Mouse (Mus musculus): ENCODE measurements around the gene Gm20422. TPM values are rescaled to one million over a fixed set of nuclear protein-coding genes. Genes with fewer than 3 reads are reported as not detected.
A peak's percentile ranks its signal among the peaks of the same experiment; 100 is the strongest.

The Gm20422 gene
- polyA plus RNA-seq, 1 experiment from 2014 or later = 0.79 TPM

- Histone ChIP-seq H3K9me3 (replicated peaks; ENCODE audit: control insufficient read depth, low read length) (no peaks in the 10 kb centered on the region), H3K27me3 (ENCODE audit: control insufficient read depth, insufficient read depth, low read depth, low read length) (no peaks in the 10 kb centered on the region), H3K9ac (ENCODE audit: low read depth, low read length) (peak overlapping the region; percentile 1; the same call in 1 of the 2 replicates), H3K4me1 (ENCODE audit: control insufficient read depth, low read depth, low read length) (peaks cover 23% of the 10 kb centered on the region), H3K4me2 (ENCODE audit: low read depth, low read length) (peak overlapping the region; percentile 79), H3K27ac (ENCODE audit: low read length) (no peak overlapping the region; the same call in 1 of the 2 replicates), H3K36me3 (ENCODE audit: control insufficient read depth, insufficient read depth) (peaks cover 13% of the 10 kb centered on the region), H3K4me3 (ENCODE audit: low read depth, low read length) (peak overlapping the region; percentile 100)
- ATAC-seq (ENCODE audit: low read depth) = no peak
- 43% methylated on average over 5 of the region's 5 CpGs for WGBS (ENCODE audit: insufficient replicate concordance)
These were observed 15.0 kb upstream of the Gm20422 start for GRCm38 (mm10) chr8:69789731-69790130.

- Histone ChIP-seq H3K4me3 (ENCODE audit: low read depth, low read length) (no peak overlapping the region), H3K9ac (ENCODE audit: low read depth, low read length) (no peak overlapping the region), H3K36me3 (ENCODE audit: control insufficient read depth, insufficient read depth) (peaks cover 7% of the 10 kb centered on the region), H3K9me3 (replicated peaks; ENCODE audit: control insufficient read depth, low read length) (no peaks in the 10 kb centered on the region), H3K27ac (ENCODE audit: low read length) (no peak overlapping the region), H3K4me2 (ENCODE audit: low read depth, low read length) (no peak overlapping the region), H3K4me1 (ENCODE audit: control insufficient read depth, low read depth, low read length) (peaks cover 23% of the 10 kb centered on the region), H3K27me3 (ENCODE audit: control insufficient read depth, insufficient read depth, low read depth, low read length) (no peaks in the 10 kb centered on the region)
- no peak for ATAC-seq (ENCODE audit: low read depth)
- 34% methylated on average over 5 of the region's 5 CpGs for WGBS (ENCODE audit: insufficient replicate concordance)
These were observed 14.4 kb upstream of the Gm20422 start for GRCm38 (mm10) chr8:69789105-69789504.

- no peaks in the 10 kb centered on the region for H3K27me3 ChIP-seq (ENCODE audit: control insufficient read depth, insufficient read depth, low read depth, low read length)
- peaks cover 21% of the 10 kb centered on the region for H3K4me1 ChIP-seq (ENCODE audit: control insufficient read depth, low read depth, low read length)
- H3K4me2 ChIP-seq (ENCODE audit: low read depth, low read length) = no peak overlapping the region
- H3K27ac ChIP-seq (ENCODE audit: low read length) = no peak overlapping the region
- H3K4me3 ChIP-seq (ENCODE audit: low read depth, low read length) = no peak overlapping the region
- 68% methylated on average over 8 of the region's 12 CpGs for WGBS (ENCODE audit: insufficient replicate concordance)
- H3K36me3 ChIP-seq (ENCODE audit: control insufficient read depth, insufficient read depth) = no peaks in the 10 kb centered on the region
- no peaks in the 10 kb centered on the region for H3K9me3 ChIP-seq (replicated peaks; ENCODE audit: control insufficient read depth, low read length)
- no peak overlapping the region for H3K9ac ChIP-seq (ENCODE audit: low read depth, low read length)
- ATAC-seq (ENCODE audit: low read depth) = no peak
These were observed 2.4 kb upstream of the Gm20422 start for GRCm38 (mm10) chr8:69777111-69777510.

DNA sequence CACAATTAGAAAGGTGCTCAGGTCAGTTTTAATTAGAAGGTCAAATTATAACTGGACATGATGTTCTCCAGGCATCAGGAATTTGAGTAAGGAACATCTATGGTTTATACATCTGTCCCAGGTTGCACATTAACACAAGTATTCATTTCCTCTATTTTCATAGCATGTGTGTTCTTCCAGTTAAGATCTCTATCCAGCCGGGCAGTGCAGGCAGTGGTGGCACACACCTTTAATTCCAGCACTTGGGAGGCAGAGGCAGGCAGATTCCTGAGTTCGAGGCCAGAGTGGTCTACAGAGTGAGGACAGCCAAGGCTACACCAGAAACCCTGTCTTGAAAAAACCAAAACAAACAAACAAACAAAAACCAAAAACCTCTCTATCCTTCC is 456 bp upstream of the Gm20422 start:
- H3K4me3 ChIP-seq (ENCODE audit: low read depth, low read length) = peak overlapping the region; percentile 81
- H3K4me1 ChIP-seq (ENCODE audit: control insufficient read depth, low read depth, low read length) = peaks cover 25% of the 10 kb centered on the region
- H3K4me2 ChIP-seq (ENCODE audit: low read depth, low read length) = peak overlapping the region; percentile 80
- no peaks in the 10 kb centered on the region for H3K27me3 ChIP-seq (ENCODE audit: control insufficient read depth, insufficient read depth, low read depth, low read length)
- H3K27ac ChIP-seq (ENCODE audit: low read length) = peak overlapping the region; percentile 99; the same call in 1 of the 2 replicates
- no peak for ATAC-seq (ENCODE audit: low read depth)
- peak overlapping the region; percentile 24 for H3K9ac ChIP-seq (ENCODE audit: low read depth, low read length)
- no peaks in the 10 kb centered on the region for H3K36me3 ChIP-seq (ENCODE audit: control insufficient read depth, insufficient read depth)
- 31% methylated on average over 2 of the region's 2 CpGs for WGBS (ENCODE audit: insufficient replicate concordance)
- H3K9me3 ChIP-seq (replicated peaks; ENCODE audit: control insufficient read depth, low read length) = no peaks in the 10 kb centered on the region

DNA sequence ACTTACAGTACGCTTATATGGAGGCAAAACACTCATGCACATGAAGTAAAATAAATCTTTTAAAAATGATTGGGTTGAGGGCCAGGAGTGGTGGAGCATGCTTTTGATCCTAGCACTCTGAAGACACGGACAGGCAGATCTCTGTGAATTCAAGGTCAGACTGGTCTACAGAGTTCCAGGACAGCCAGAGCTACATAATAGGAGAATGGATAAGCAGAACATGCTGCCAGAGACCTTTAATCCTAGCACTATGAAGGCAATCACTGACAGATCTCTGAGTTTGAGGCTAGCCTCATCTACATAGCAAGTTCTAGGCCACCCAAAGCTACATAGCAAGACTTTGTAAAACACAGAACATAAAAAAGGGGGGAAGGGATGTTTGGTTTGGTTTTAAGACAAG is 2.6 kb downstream of the Gm20422 start:
- 75% methylated on average over 2 of the region's 2 CpGs for WGBS (ENCODE audit: insufficient replicate concordance)
- no peaks in the 10 kb centered on the region for H3K27me3 ChIP-seq (ENCODE audit: control insufficient read depth, insufficient read depth, low read depth, low read length)
- H3K36me3 ChIP-seq (ENCODE audit: control insufficient read depth, insufficient read depth) = peaks cover 21% of the 10 kb centered on the region
- no peak overlapping the region for H3K4me3 ChIP-seq (ENCODE audit: low read depth, low read length)
- no peak overlapping the region for H3K27ac ChIP-seq (ENCODE audit: low read length)
- H3K9ac ChIP-seq (ENCODE audit: low read depth, low read length) = no peak overlapping the region
- no peak for ATAC-seq (ENCODE audit: low read depth)
- no peak overlapping the region for H3K4me2 ChIP-seq (ENCODE audit: low read depth, low read length)
- H3K9me3 ChIP-seq (replicated peaks; ENCODE audit: control insufficient read depth, low read length) = no peaks in the 10 kb centered on the region; the same call in 1 of the 2 replicates
- H3K4me1 ChIP-seq (ENCODE audit: control insufficient read depth, low read depth, low read length) = peaks cover 25% of the 10 kb centered on the region

DNA sequence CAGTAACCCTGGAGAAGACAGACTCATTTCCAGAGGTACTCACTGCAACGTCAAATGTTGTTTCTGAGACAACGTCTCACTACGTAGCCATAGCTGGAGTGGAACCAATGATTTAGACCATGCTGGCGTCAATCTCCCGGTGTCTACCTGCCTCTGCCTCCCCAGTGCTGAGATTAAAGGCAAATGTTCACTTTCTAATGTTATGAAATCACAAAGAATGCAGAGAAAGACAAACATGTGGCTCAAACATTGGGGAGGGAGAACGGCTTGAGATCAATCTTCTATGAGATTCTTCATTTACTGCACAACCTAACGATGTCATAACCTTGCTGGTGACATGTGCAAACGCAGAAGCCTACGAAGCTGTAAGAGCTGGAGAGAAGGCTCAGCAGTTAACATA is 3.5 kb downstream of the Gm20422 start:
- no peak overlapping the region for H3K9ac ChIP-seq (ENCODE audit: low read depth, low read length)
- H3K27ac ChIP-seq (ENCODE audit: low read length) = no peak overlapping the region
- no peaks in the 10 kb centered on the region; the same call in 1 of the 2 replicates for H3K9me3 ChIP-seq (replicated peaks; ENCODE audit: control insufficient read depth, low read length)
- no peak for ATAC-seq (ENCODE audit: low read depth)
- 73% methylated on average over 9 of the region's 9 CpGs for WGBS (ENCODE audit: insufficient replicate concordance)
- peaks cover 30% of the 10 kb centered on the region for H3K36me3 ChIP-seq (ENCODE audit: control insufficient read depth, insufficient read depth)
- H3K4me3 ChIP-seq (ENCODE audit: low read depth, low read length) = no peak overlapping the region
- H3K4me1 ChIP-seq (ENCODE audit: control insufficient read depth, low read depth, low read length) = peaks cover 25% of the 10 kb centered on the region
- no peak overlapping the region for H3K4me2 ChIP-seq (ENCODE audit: low read depth, low read length)
- no peaks in the 10 kb centered on the region for H3K27me3 ChIP-seq (ENCODE audit: control insufficient read depth, insufficient read depth, low read depth, low read length)

DNA sequence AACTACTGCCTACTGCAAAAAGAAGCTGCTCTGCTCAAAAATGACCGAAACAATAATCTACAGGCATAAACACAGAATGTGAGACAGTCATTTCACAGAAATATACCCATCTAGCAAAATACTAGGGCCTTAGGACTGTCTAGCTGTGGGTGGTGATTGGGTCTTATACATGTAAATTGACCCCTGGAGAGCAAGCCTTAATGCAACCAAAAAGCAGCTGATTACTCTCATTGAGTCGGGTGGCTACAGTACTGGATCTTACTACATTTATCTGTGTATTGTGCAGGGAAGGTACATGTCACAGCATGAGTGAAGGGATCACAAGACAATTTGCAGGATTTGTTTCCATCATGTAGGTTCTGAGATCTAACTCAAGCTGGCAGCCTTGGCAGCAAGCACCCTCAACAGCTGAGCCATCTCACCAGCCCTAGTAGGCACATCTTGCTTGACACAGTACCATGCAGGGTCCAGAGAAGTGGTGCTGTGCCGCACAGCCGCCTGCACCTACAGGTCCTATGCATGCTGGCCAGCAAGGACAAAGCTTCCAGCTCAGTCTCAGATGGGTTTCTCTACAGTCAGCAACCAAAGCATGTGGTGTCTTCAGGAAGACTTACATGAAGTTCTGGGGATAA is 12.8 kb downstream of the Gm20422 start:
- Histone ChIP-seq H3K27ac (ENCODE audit: low read length) (no peak overlapping the region), H3K4me2 (ENCODE audit: low read depth, low read length) (no peak overlapping the region), H3K4me1 (ENCODE audit: control insufficient read depth, low read depth, low read length) (no peaks in the 10 kb centered on the region), H3K27me3 (ENCODE audit: control insufficient read depth, insufficient read depth, low read depth, low read length) (no peaks in the 10 kb centered on the region), H3K9me3 (replicated peaks; ENCODE audit: control insufficient read depth, low read length) (no peaks in the 10 kb centered on the region), H3K36me3 (ENCODE audit: control insufficient read depth, insufficient read depth) (peaks cover 37% of the 10 kb centered on the region), H3K9ac (ENCODE audit: low read depth, low read length) (no peak overlapping the region), H3K4me3 (ENCODE audit: low read depth, low read length) (no peak overlapping the region)
- ATAC-seq (ENCODE audit: low read depth) = no peak
- WGBS (ENCODE audit: insufficient replicate concordance) = 86% methylated on average over 4 of the region's 4 CpGs

- WGBS (ENCODE audit: insufficient replicate concordance) = 81% methylated on average over 5 of the region's 5 CpGs
- ATAC-seq (ENCODE audit: low read depth) = no peak
- H3K36me3 ChIP-seq (ENCODE audit: control insufficient read depth, insufficient read depth) = peaks cover 10% of the 10 kb centered on the region
These were observed 16.4 kb downstream of the Gm20422 start for GRCm38 (mm10) chr8:69758316-69758715.

DNA sequence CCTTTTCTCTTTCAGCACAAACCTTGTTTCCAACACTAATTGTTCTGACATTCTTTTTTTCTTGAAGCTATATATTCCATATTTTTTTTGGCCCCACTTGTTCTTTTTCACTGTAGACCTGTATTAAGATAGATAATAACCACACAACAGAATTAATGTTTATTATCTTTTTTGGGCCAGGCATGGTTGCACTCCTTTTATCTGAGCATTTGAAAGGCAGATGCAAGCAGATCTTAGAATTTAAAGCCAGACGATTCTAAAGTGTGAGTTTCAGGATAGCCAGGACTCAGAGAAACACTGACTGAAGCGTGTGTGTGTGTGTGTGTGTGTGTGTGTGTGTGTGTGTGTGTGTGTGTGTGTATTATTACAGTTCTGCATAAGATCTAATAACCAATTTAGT is 22.2 kb downstream of the Gm20422 start:
- Histone ChIP-seq H3K9me3 (replicated peaks; ENCODE audit: control insufficient read depth, low read length) (no peaks in the 10 kb centered on the region), H3K36me3 (ENCODE audit: control insufficient read depth, insufficient read depth) (0 out of 2 replicates have a peak, but pooled peaks cover 2% of the 10 kb centered on the region), H3K27me3 (ENCODE audit: control insufficient read depth, insufficient read depth, low read depth, low read length) (no peaks in the 10 kb centered on the region), H3K27ac (ENCODE audit: low read length) (peak overlapping the region; percentile 63), H3K4me2 (ENCODE audit: low read depth, low read length) (no peak overlapping the region), H3K4me3 (ENCODE audit: low read depth, low read length) (no peak overlapping the region), H3K4me1 (ENCODE audit: control insufficient read depth, low read depth, low read length) (peaks cover 29% of the 10 kb centered on the region), H3K9ac (ENCODE audit: low read depth, low read length) (no peak overlapping the region)
- 43% methylated on average over 2 of the region's 2 CpGs for WGBS (ENCODE audit: insufficient replicate concordance)
- ATAC-seq (ENCODE audit: low read depth) = no peak

More at GRCm38 (mm10) chr8:69758316-69758715, 16.4 kb downstream of the Gm20422 start:
- H3K4me2 ChIP-seq (ENCODE audit: low read depth, low read length) = no peak overlapping the region
- H3K4me1 ChIP-seq (ENCODE audit: control insufficient read depth, low read depth, low read length) = peaks cover 6% of the 10 kb centered on the region; the same call in 1 of the 2 replicates
- H3K9ac ChIP-seq (ENCODE audit: low read depth, low read length) = no peak overlapping the region
- no peaks in the 10 kb centered on the region for H3K9me3 ChIP-seq (replicated peaks; ENCODE audit: control insufficient read depth, low read length)
- H3K4me3 ChIP-seq (ENCODE audit: low read depth, low read length) = no peak overlapping the region
- H3K27ac ChIP-seq (ENCODE audit: low read length) = no peak overlapping the region
- H3K27me3 ChIP-seq (ENCODE audit: control insufficient read depth, insufficient read depth, low read depth, low read length) = no peaks in the 10 kb centered on the region

All from liver, embryonic 16.5 days (tissue).